Mouse (Mus musculus): ENCODE results near the gene Wnt10b. TPM values are rescaled to one million over a fixed set of nuclear protein-coding genes. Genes with fewer than 3 reads are reported as not detected.
A peak's percentile ranks its signal among the peaks of the same experiment; 100 is the strongest.
"Not testable (repeated sequence)": the region's sequence is repeated elsewhere in the genome, so short reads cannot be mapped to it uniquely, and the experiment has no call there.

Gene Wnt10b
- total RNA-seq, 2 experiments from 2014 or later = 0.51 to 0.66 TPM

GRCm38 (mm10) chr15:98762201-98762621, 15.7 kb downstream of the Wnt10b start:
- Histone ChIP-seq H3K27ac (peak overlapping the region; percentile 98), H3K4me3 (peak overlapping the region; percentile 96)
- intact Hi-C loops (cut with DNase I) = no loop called here
- DNase-seq (ENCODE audit: extremely low spot score in 1 of 2, low spot score in 2 of 2) = peak; percentile 74 to 77
- no peak for TF ChIP-seq CTCF (IDR thresholded peaks at IDR 0.05)

- no peak for DNase-seq (ENCODE audit: extremely low spot score in 1 of 2, low spot score in 2 of 2)
- no peak for TF ChIP-seq CTCF (IDR thresholded peaks at IDR 0.05)
- no peak overlapping the region for H3K4me3 ChIP-seq
- intact Hi-C loops (cut with DNase I) = no loop called here
- H3K27ac ChIP-seq = no peak overlapping the region
These were observed 23.8 kb downstream of the Wnt10b start for GRCm38 (mm10) chr15:98754125-98754524.

DNA sequence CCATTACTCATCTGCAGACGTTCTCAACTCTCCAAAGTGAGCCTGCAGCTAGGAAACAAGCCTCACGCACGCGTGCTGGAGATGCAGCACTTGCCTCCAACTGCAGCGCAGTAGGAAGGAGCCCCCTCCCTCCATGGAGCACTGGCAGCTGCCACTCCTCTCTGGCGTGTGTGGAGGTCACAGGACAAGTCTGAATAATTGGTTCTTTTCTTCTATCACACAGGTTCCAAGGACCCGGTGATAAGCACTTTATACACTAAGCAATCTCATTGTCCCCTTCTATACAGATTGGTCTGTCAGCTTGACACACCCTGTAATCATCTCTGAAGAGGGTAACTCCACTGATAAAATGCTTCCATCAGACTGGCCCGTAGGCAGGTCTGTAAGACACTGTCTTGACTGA, 24.9 kb downstream of the Wnt10b start:
- H3K4me3 ChIP-seq = no peak overlapping the region
- no peak overlapping the region for H3K27ac ChIP-seq
- intact Hi-C loops (cut with DNase I) = no loop called here
- TF ChIP-seq CTCF (IDR thresholded peaks at IDR 0.05) = no peak
- no peak for DNase-seq (ENCODE audit: extremely low spot score in 1 of 2, low spot score in 2 of 2)

DNA sequence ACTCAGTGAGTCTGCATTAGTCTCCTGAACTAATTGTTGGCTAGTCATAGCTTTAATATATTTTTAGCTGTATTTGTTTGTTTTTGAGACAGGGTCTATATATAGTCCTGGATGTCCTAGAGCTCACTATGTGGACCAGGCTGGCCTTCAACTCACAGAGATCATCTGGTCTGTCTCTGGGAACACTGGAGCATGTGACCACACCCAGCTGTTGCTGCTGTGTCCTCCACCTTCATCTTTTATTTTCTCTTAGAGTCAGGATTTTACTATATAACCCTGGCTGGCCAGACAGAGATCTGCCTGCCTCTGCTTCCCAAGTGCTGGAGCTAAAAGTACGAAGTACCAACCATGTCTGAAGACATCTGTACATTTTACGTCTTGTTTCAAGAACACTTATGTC, 28.9 kb downstream of the Wnt10b start:
- no peak for DNase-seq (ENCODE audit: extremely low spot score in 1 of 2, low spot score in 2 of 2)
- intact Hi-C loops (cut with DNase I) = no loop called here
- Histone ChIP-seq H3K27ac (no peak overlapping the region), H3K4me3 (no peak overlapping the region)
- no peak for TF ChIP-seq CTCF (IDR thresholded peaks at IDR 0.05)

DNA sequence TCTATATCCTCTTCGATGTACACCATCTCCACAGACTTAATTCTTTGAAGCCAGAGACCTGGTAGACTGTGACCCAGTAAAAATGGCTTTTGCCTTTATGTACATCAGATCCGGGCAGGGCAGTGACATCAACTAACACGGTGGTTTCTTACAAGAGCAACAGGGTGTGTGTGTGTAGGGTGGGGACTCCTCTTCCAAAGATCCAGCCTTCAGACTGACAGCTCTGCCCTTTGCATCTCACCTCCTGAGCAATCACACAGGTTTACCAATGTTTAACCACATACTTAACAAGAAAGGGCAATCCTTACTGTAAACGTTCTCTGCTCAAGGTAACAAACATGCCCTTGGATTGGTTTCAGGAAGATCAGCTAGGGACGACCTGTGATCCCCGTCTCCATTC, 30.7 kb downstream of the Wnt10b start:
- no peak for TF ChIP-seq CTCF (IDR thresholded peaks at IDR 0.05)
- intact Hi-C loops (cut with DNase I) = no loop called here

DNA sequence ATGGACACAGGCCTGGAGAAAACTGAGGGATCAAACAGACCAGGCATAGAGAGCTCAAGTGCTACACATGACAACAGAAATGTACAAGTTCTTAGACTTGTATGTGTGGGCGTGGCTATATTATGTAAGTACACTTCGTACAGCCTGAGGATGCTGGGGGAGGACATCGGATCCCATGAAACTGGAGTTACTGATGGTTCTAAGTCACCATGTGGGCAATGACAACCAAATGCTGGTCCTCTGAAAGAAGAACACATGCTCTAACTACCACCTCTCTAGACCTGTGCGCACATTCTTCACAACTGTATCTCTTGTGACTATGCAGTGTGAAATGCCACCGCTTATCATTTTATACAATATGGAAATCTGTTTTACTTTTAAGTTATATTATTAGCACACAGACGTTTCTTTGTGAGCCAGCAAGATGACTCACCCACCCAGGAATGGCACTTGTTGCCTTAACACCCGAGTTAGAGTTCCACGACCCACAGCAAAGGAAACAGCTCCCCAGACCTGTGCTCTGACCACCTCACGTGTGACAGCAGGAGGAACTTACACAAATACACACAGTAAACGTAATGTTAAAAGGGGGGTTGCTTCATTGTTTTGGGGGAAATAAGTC, 31.5 kb downstream of the Wnt10b start:
- Histone ChIP-seq H3K4me3 (no peak overlapping the region), H3K27ac (no peak overlapping the region)
- DNase-seq (ENCODE audit: extremely low spot score in 1 of 2, low spot score in 2 of 2) = no peak
- TF ChIP-seq CTCF (IDR thresholded peaks at IDR 0.05) = no peak
- intact Hi-C loops (cut with DNase I) = no loop called here

More for the DNA sequence above, 30.7 kb downstream of the Wnt10b start:
- no peak for DNase-seq (ENCODE audit: extremely low spot score in 1 of 2, low spot score in 2 of 2)
- H3K4me3 ChIP-seq = no peak overlapping the region
- no peak overlapping the region for H3K27ac ChIP-seq

DNA sequence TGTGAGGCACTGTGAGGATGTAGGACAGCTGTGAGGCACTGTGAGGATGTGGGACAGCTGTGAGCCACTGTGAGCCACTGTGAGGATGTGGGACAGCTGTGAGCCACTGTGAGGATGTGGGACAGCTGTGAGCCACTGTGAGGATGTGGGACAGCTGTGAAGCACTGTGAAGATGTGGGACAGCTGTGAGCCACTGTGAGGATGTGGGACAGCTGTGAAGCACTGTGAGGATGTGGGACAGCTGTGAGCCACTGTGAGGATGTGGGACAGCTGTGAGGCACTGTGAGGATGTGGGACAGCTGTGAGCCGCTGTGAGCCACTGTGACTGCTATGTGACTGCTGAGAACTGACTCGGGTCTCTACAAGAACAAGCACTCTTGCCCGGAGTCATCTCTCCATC, 34.1 kb downstream of the Wnt10b start:
- H3K27ac ChIP-seq; intact Hi-C loops (cut with DNase I); H3K4me3 ChIP-seq; DNase-seq (ENCODE audit: extremely low spot score in 1 of 2, low spot score in 2 of 2): not testable (repeated sequence)

- 0 out of 2 replicates have a peak overlapping the region, but pooled peaks have one; percentile 8 for H3K27ac ChIP-seq
- no peak for TF ChIP-seq CTCF (IDR thresholded peaks at IDR 0.05)
- H3K4me3 ChIP-seq = no peak overlapping the region
- intact Hi-C loops (cut with DNase I) = no loop called here
- no peak for DNase-seq (ENCODE audit: extremely low spot score in 1 of 2, low spot score in 2 of 2)
These were observed 35.1 kb downstream of the Wnt10b start for GRCm38 (mm10) chr15:98742766-98743428.

GRCm38 (mm10) chr15:98740219-98740618, 37.7 kb downstream of the Wnt10b start:
- Histone ChIP-seq H3K4me3 (no peak overlapping the region), H3K27ac (no peak overlapping the region)
- intact Hi-C loops (cut with DNase I) = no loop called here
- TF ChIP-seq CTCF (IDR thresholded peaks at IDR 0.05) = no peak
- no peak for DNase-seq (ENCODE audit: extremely low spot score in 1 of 2, low spot score in 2 of 2)

GRCm38 (mm10) chr15:98738796-98739195, 39.2 kb downstream of the Wnt10b start:
- Histone ChIP-seq H3K27ac (no peak overlapping the region), H3K4me3 (no peak overlapping the region)
- intact Hi-C loops (cut with DNase I) = no loop called here
- DNase-seq (ENCODE audit: extremely low spot score in 1 of 2, low spot score in 2 of 2) = no peak
- no peak; the same call in none of the 2 replicates for TF ChIP-seq CTCF (IDR thresholded peaks at IDR 0.05)

GRCm38 (mm10) chr15:98737881-98738280, 40.1 kb downstream of the Wnt10b start:
- peak; percentile 73 for TF ChIP-seq CTCF (IDR thresholded peaks at IDR 0.05)
- DNase-seq (ENCODE audit: extremely low spot score in 1 of 2, low spot score in 2 of 2) = peak; percentile 28 to 46
- H3K27ac ChIP-seq = no peak overlapping the region
- intact Hi-C loops (cut with DNase I) = no loop called here
- no peak overlapping the region for H3K4me3 ChIP-seq

GRCm38 (mm10) chr15:98736521-98736920, 41.4 kb downstream of the Wnt10b start:
- intact Hi-C loops (cut with DNase I) = no loop called here
- no peak overlapping the region for H3K27ac ChIP-seq
- TF ChIP-seq CTCF (IDR thresholded peaks at IDR 0.05) = no peak
- no peak overlapping the region for H3K4me3 ChIP-seq
- no peak for DNase-seq (ENCODE audit: extremely low spot score in 1 of 2, low spot score in 2 of 2)

All from left cerebral cortex, adult 2 months (tissue).